Mouse (Mus musculus) layer of hippocampus, postnatal 36 days (tissue): ENCODE results near the gene Usp15. TPM values are rescaled to one million over a fixed set of nuclear protein-coding genes. Genes with fewer than 3 reads are reported as not detected.

Experiments used
- DNase-seq, 2 experiments: peaks; one replicate each; pipeline ENCODE4 v3.0.0; 2022
- microRNA-seq, 2 experiments: library from miRNA; unstranded; fragments of <30 nt; microRNA quantifications; one replicate each; pipeline ENCODE4 v1.2.0; 2021
- total RNA-seq, 2 experiments: library from RNA; stranded (reverse); gene quantifications; 2 replicates each; pipeline ENCODE4 v1.2.3; 2021

Gene Usp15
- total RNA-seq, 2 experiments from 2014 or later, result 98.9 to 99.7 TPM

DNA sequence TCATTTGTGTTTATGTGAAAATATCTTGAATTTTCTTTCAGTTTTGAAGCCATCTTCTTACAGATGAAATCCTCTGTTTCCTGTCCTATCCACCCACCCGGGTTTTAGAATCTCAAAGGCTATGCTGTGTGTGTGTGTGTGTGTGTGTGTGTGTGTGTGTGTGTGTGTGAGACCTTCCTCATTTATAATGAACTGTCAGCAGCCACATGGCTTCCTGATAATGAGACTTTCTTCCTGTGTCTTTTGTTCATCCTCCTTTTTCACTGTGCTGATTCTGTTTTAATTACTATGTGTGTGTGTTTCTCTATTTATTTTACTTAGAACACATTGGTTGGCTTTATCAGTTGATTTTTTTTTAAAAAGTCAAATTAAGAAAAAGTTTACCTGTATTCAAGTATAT, 95.5 kb downstream of the Usp15 start:
- no peak for DNase-seq

GRCm38 (mm10) chr10:123100584-123100983, 96.2 kb downstream of the Usp15 start:
- DNase-seq, result no peak

- no peak for DNase-seq
Measured at GRCm38 (mm10) chr10:123094504-123094903, 102.3 kb downstream of the Usp15 start.

DNA sequence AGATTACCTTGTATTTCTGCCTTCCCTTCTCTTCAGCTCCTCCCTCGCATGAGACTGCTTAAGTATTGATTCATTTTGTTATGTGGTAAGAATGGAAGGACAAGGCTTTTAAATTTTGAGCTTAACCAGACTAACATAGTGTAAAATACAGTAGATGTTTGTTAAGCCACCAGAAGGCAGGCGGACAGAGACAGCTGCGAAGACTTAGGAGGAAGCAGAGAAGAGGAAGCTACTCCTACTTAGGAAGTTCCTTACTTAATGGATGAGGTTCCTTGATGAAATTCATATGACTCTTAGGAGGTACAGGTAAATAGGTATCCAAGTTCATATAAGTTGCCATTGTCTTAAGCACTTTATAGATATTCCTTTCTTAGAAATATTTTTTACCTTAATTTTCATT, 104.2 kb downstream of the Usp15 start:
- DNase-seq, result no peak

- peak in 1 of 2 experiments; percentile 39 for DNase-seq
Measured at GRCm38 (mm10) chr10:123091737-123092136, 105.1 kb downstream of the Usp15 start.

DNA sequence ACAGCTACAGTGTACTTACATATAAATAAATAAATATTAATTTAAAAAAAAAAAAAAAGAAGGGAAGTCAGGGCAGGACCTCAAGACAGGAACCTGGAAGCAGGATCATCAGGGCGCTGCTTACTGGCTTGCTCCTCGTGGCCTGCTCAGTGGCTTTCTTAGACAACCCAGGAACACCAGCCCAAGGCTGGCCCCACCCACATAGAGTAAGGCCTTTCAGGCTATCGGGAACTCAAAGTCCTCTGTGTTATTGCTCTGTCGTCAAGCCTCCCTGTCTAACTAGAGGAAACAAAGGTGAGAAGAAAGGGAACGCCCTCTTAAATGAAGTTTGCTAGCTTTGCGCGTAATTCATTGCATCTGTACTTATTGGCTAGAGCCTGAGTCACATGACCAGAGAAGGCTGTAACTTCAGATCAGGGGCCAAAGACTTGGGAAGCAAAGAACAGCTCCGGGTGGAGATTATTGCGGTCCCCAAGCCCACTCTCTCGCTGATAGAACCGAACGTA, 107.3 kb downstream of the Usp15 start:
- DNase-seq, result no peak

- no peak for DNase-seq
Measured at GRCm38 (mm10) chr10:123086847-123087246, 109.9 kb downstream of the Usp15 start.

GRCm38 (mm10) chr10:123084900-123085641, 111.7 kb downstream of the Usp15 start:
- no peak for DNase-seq

GRCm38 (mm10) chr10:123084307-123084706, 112.5 kb downstream of the Usp15 start:
- no peak for DNase-seq

- DNase-seq, result peak; percentile 95 to 97
Measured at GRCm38 (mm10) chr10:123076245-123077023, 120.4 kb downstream of the Usp15 start, which contains the start of gene Mon2. Gene Mon2, minus strand, starts transcription at chr10:123076505.

DNA sequence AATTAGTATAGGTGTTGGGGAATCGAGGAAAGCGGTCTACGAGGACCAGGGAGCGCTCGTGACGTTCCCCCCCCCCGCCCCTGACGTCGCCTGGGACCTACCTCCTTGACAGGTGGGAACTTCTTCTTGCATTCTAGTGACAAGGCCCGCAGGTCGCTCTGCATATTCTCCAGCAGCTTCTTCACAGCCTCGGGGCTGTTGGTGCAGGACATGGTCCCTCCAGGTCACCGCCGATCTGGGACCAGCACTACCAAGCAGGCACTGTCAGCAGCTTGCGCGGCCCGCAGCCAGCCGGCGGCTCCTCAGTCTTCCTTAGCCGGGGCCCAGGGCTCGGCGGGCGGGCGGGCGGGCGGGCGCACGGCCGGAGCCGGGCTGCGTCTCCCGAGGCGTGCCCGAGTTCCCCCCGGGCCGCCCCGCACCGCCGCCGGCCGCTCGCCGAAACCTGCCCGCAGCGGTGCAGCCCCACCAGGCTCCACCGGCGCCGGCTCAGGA, 121.0 kb downstream of the Usp15 start:
- DNase-seq, result no peak

DNA sequence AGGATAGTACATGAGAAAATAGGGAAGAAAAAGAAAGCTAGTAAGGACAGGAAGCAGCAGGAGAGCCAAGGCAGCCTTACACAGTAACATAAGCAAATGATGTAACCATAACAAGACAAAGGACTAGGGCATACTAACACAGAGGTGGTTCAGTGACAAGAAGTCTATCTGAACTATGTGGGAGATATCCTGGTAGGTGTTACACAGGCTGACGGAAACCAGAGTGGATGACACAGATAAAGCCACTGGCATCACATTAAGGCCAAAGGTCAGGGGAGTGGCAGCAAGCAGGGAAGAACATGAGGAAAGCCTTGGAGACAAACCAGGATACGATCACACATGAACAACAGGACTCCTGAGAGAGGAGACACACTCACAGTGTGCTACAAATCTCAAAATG, 124.8 kb downstream of the Usp15 start:
- DNase-seq, result no peak

- no peak for DNase-seq
Measured at GRCm38 (mm10) chr10:123063021-123063420, 133.8 kb downstream of the Usp15 start.

DNA sequence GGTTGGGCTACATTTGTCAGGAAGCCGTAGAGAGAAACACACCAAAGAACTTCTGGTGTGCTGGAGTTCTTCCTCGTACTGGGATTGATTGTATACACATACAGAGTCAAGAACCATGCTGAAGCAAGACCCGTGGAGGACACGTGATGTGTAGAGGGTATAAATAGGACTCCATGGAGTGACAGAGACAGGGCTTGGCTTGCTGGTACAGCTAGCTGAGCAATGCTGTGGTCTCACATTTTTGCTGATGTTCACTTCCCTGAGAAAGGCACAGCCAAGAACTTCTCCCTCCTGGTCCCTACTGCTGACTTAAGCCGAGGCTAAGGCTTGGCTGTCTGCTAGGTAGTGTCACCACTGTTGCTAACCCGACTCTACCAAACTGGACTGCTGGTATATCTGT, 136.0 kb downstream of the Usp15 start:
- DNase-seq, result no peak

GRCm38 (mm10) chr10:123057082-123057481, 139.7 kb downstream of the Usp15 start:
- DNase-seq, result no peak

DNA sequence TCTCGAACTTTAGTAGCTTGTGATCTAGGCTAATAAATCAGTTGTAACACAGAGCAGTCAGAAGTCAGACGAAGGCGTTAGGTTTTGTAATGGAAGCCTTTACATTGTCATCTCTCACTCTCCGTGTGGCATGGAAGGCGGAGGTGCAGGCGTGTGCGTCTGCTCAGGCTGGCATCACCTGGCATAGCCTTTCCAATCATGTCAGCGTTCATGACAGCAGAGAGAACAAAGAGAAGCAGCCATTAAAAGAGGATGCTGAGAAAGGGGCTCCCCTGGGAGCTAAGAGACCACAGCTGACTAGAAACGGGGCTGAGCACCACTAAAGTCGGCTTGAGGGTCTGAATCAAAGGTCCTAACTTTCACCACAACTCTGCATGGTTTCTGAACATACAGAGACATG, 140.3 kb downstream of the Usp15 start:
- DNase-seq, result no peak

GRCm38 (mm10) chr10:123055205-123056000, 141.4 kb downstream of the Usp15 start:
- no peak for DNase-seq

Small RNAs within 50 kb of the gene (microRNA-seq; reads per million reads assigned to microRNA genes)
- 2.1 to 2.8 reads per million in 2 experiments for gene Gm27920

Other genes starting within 250 kb of the Usp15 start
- gene Mon2, start 120.5 kb downstream of the Usp15 start, total RNA-seq, result 100 to 1,000 TPM in 1 of 2 experiments, 10 to 100 TPM in 1; 94.0 to 108 TPM
- gene Fam19a2, start 67.0 kb upstream of the Usp15 start, total RNA-seq, result 10 to 100 TPM; 48.4 to 49.7 TPM